In genomic region chrX:53126492-53127033, GRCm38 (mm10) we compare ENCODE assay signal across 17 mouse cellular contexts.
A peak's percentile ranks its signal among the peaks of the same experiment; 100 is the strongest.
DNase-seq lines count a peak whose midpoint lies in the region; ATAC-seq and TF ChIP-seq lines count a peak whose summit lies in the region.
"Had no signal": no experiment of that assay in that cellular context is flagged by ENCODE, and none has a peak within 500 bp of the region (broad histone marks: within the 10 kb centered on the region; RNA-seq: fewer than 3 reads in every experiment).

No protein-coding gene starts in this region.

- H3K27ac ChIP-seq in forebrain, embryonic 14.5 days (ENCODE audit: low read depth, low read length): no peak overlapping the region
- no peak overlapping the region for H3K27ac ChIP-seq in forebrain, embryonic 12.5 days
- H3K27ac ChIP-seq in kidney, embryonic 16.5 days (ENCODE audit: low read length): peak overlapping the region; percentile 8; the same call in 1 of the 2 replicates
- no peak overlapping the region for H3K27ac ChIP-seq in embryonic facial prominence, embryonic 11.5 days (replicated peaks; ENCODE audit: low read depth, low read length)
- peak overlapping the region; percentile 74 for H3K27ac ChIP-seq in limb, embryonic 13.5 days
- no peak overlapping the region for H3K27ac ChIP-seq in midbrain, postnatal 0 days (ENCODE audit: low read depth, low read length)
- H3K27ac ChIP-seq: gastrocnemius, adult 2 months; hindbrain, embryonic 15.5 days; neural tube, embryonic 12.5 days had no signal

- H3K4me1 ChIP-seq in forebrain, embryonic 14.5 days (ENCODE audit: control insufficient read depth, insufficient read depth, low read length): no peaks in the 10 kb centered on the region
- no peaks in the 10 kb centered on the region for H3K4me1 ChIP-seq in forebrain, embryonic 12.5 days
- no peaks in the 10 kb centered on the region for H3K4me1 ChIP-seq in kidney, embryonic 16.5 days (ENCODE audit: insufficient read depth, low read length)
- no peaks in the 10 kb centered on the region for H3K4me1 ChIP-seq in embryonic facial prominence, embryonic 11.5 days (ENCODE audit: control insufficient read depth, insufficient read depth, low read length)
- peaks cover 22% of the 10 kb centered on the region for H3K4me1 ChIP-seq in limb, embryonic 13.5 days
- H3K4me1 ChIP-seq in midbrain, postnatal 0 days (ENCODE audit: insufficient read depth, low read length): no peaks in the 10 kb centered on the region
- H3K4me1 ChIP-seq: hindbrain, embryonic 15.5 days; neural tube, embryonic 12.5 days had no signal

- no peaks in the 10 kb centered on the region for H3K36me3 ChIP-seq in forebrain, embryonic 14.5 days (ENCODE audit: control insufficient read depth, insufficient read depth, low read length)
- no peaks in the 10 kb centered on the region for H3K36me3 ChIP-seq in forebrain, embryonic 12.5 days (replicated peaks)
- H3K36me3 ChIP-seq in kidney, embryonic 16.5 days (ENCODE audit: insufficient read depth, low read length): no peaks in the 10 kb centered on the region
- no peaks in the 10 kb centered on the region for H3K36me3 ChIP-seq in embryonic facial prominence, embryonic 11.5 days (replicated peaks; ENCODE audit: control insufficient read depth, insufficient read depth, low read depth, low read length)
- no peaks in the 10 kb centered on the region for H3K36me3 ChIP-seq in limb, embryonic 13.5 days
- H3K36me3 ChIP-seq in midbrain, postnatal 0 days (ENCODE audit: insufficient read depth, low read length): no peaks in the 10 kb centered on the region
- H3K36me3 ChIP-seq: hindbrain, embryonic 15.5 days; neural tube, embryonic 12.5 days had no signal

- no peak for TF ChIP-seq CTCF in midbrain, postnatal 0 days (IDR thresholded peaks at IDR 0.05)

- no peaks in the 10 kb centered on the region for H3K27me3 ChIP-seq in forebrain, embryonic 14.5 days (replicated peaks; ENCODE audit: control insufficient read depth, insufficient read depth, low read length)
- H3K27me3 ChIP-seq in forebrain, embryonic 12.5 days: no peaks in the 10 kb centered on the region
- H3K27me3 ChIP-seq in kidney, embryonic 16.5 days (ENCODE audit: insufficient read depth, low read length): 0 out of 2 replicates have a peak, but pooled peaks cover 2% of the 10 kb centered on the region
- no peaks in the 10 kb centered on the region for H3K27me3 ChIP-seq in embryonic facial prominence, embryonic 11.5 days (ENCODE audit: control insufficient read depth, insufficient read depth, low read length)
- 0 out of 2 replicates have a peak, but pooled peaks cover 3% of the 10 kb centered on the region for H3K27me3 ChIP-seq in limb, embryonic 13.5 days
- no peaks in the 10 kb centered on the region for H3K27me3 ChIP-seq in midbrain, postnatal 0 days (ENCODE audit: insufficient read depth, low read length)
- H3K27me3 ChIP-seq: hindbrain, embryonic 15.5 days; neural tube, embryonic 12.5 days had no signal

- 86% methylated on average over 6 of the region's 6 CpGs for WGBS in forebrain, embryonic 14.5 days
- 92% methylated on average over 6 of the region's 6 CpGs for WGBS in forebrain, embryonic 12.5 days
- WGBS in kidney, embryonic 16.5 days: 78% methylated on average over 6 of the region's 6 CpGs
- 76% methylated on average over 6 of the region's 6 CpGs for WGBS in embryonic facial prominence, embryonic 11.5 days
- 76% methylated on average over 5 of the region's 6 CpGs for WGBS in limb, embryonic 13.5 days
- 88% methylated on average over 6 of the region's 6 CpGs for WGBS in midbrain, postnatal 0 days

- no peak overlapping the region for H3K4me2 ChIP-seq in forebrain, embryonic 14.5 days (ENCODE audit: low read length)
- no peak overlapping the region for H3K4me2 ChIP-seq in forebrain, embryonic 12.5 days
- H3K4me2 ChIP-seq in kidney, embryonic 16.5 days (replicated peaks; ENCODE audit: low read depth, low read length): no peak overlapping the region
- H3K4me2 ChIP-seq in embryonic facial prominence, embryonic 11.5 days (ENCODE audit: low read depth, low read length): no peak overlapping the region
- no peak overlapping the region; the same call in 1 of the 2 replicates for H3K4me2 ChIP-seq in limb, embryonic 13.5 days (replicated peaks)
- H3K4me2 ChIP-seq in midbrain, postnatal 0 days (ENCODE audit: low read depth, low read length, poor library complexity, severe bottlenecking): no peak overlapping the region
- H3K4me2 ChIP-seq: hindbrain, embryonic 15.5 days; neural tube, embryonic 12.5 days had no signal

- no peak for DNase-seq in forebrain, embryonic 14.5 days (ENCODE audit: low spot score)
- no peak for DNase-seq in kidney, adult 18-20 months
- DNase-seq in embryonic facial prominence, embryonic 11.5 days (ENCODE audit: low spot score): no peak
- no peak for DNase-seq in adrenal gland, postnatal 36 days
- DNase-seq in midbrain, postnatal 0 days (ENCODE audit: low spot score): no peak
- DNase-seq: gastrocnemius, adult 2 months; heart, postnatal 14 days; kidney, adult 2 months; left cerebral cortex, postnatal 4 days; liver, postnatal 0 days; thymus, adult 18-20 months had no signal

- H3K9ac ChIP-seq in forebrain, embryonic 14.5 days (ENCODE audit: low read length): no peak overlapping the region
- H3K9ac ChIP-seq in forebrain, embryonic 12.5 days: no peak overlapping the region
- H3K9ac ChIP-seq in kidney, embryonic 16.5 days (replicated peaks; ENCODE audit: low read length): no peak overlapping the region
- no peak overlapping the region for H3K9ac ChIP-seq in embryonic facial prominence, embryonic 11.5 days (replicated peaks; ENCODE audit: low read length)
- H3K9ac ChIP-seq in limb, embryonic 13.5 days: no peak overlapping the region
- H3K9ac ChIP-seq in midbrain, postnatal 0 days (replicated peaks; ENCODE audit: low read length, poor library complexity, severe bottlenecking): no peak overlapping the region
- H3K9ac ChIP-seq: hindbrain, embryonic 15.5 days; liver, postnatal 0 days; neural tube, embryonic 12.5 days had no signal

- H3K4me3 ChIP-seq in forebrain, embryonic 14.5 days (ENCODE audit: low read depth, low read length): no peak overlapping the region
- no peak overlapping the region for H3K4me3 ChIP-seq in forebrain, embryonic 12.5 days (replicated peaks)
- H3K4me3 ChIP-seq in kidney, embryonic 16.5 days (ENCODE audit: low read length): no peak overlapping the region
- no peak overlapping the region for H3K4me3 ChIP-seq in embryonic facial prominence, embryonic 11.5 days (ENCODE audit: low read depth, low read length)
- H3K4me3 ChIP-seq in limb, embryonic 13.5 days: no peak overlapping the region
- H3K4me3 ChIP-seq in midbrain, postnatal 0 days (ENCODE audit: low read depth, low read length): no peak overlapping the region
- H3K4me3 ChIP-seq: gastrocnemius, adult 2 months; hindbrain, embryonic 15.5 days; neural tube, embryonic 12.5 days had no signal

- ATAC-seq in forebrain, embryonic 14.5 days: 0 out of 2 replicates have a peak, but pooled peaks have one; percentile 10
- no peak for ATAC-seq in forebrain, embryonic 12.5 days (ENCODE audit: low FRiP score)
- peak; percentile 42; the same call in 1 of the 2 replicates for ATAC-seq in kidney, embryonic 16.5 days (ENCODE audit: low FRiP score, low TSS enrichment)
- peak; percentile 56; the same call in 1 of the 2 replicates for ATAC-seq in embryonic facial prominence, embryonic 11.5 days (replicated peaks; ENCODE audit: insufficient number of reproducible peaks, low FRiP score, low TSS enrichment, low read depth)
- peak; percentile 61 for ATAC-seq in limb, embryonic 13.5 days (ENCODE audit: low FRiP score, low read depth)
- no peak for ATAC-seq in midbrain, postnatal 0 days (ENCODE audit: low FRiP score)
- ATAC-seq: liver, postnatal 0 days; midbrain, embryonic 16.5 days had no signal

- H3K9me3 ChIP-seq in forebrain, embryonic 14.5 days (replicated peaks; ENCODE audit: control insufficient read depth, low read length): no peaks in the 10 kb centered on the region
- H3K9me3 ChIP-seq in forebrain, embryonic 12.5 days: no peaks in the 10 kb centered on the region
- H3K9me3 ChIP-seq in kidney, embryonic 16.5 days (ENCODE audit: low read length): no peaks in the 10 kb centered on the region
- no peaks in the 10 kb centered on the region for H3K9me3 ChIP-seq in embryonic facial prominence, embryonic 11.5 days (replicated peaks; ENCODE audit: control insufficient read depth, low read length)
- no peaks in the 10 kb centered on the region for H3K9me3 ChIP-seq in limb, embryonic 13.5 days
- H3K9me3 ChIP-seq in midbrain, postnatal 0 days (ENCODE audit: low read length): no peaks in the 10 kb centered on the region
- H3K9me3 ChIP-seq: hindbrain, embryonic 15.5 days; neural tube, embryonic 12.5 days had no signal

Comparison
In these comparisons a context has a peak if more than half of its experiments do, and no peak if none do; other contexts are left out.
1. ATAC-seq: peak in forebrain, embryonic 14.5 days (single experiment), kidney, embryonic 16.5 days (single experiment), embryonic facial prominence, embryonic 11.5 days (single experiment) and limb, embryonic 13.5 days (single experiment); none in forebrain, embryonic 12.5 days (single experiment) and midbrain, postnatal 0 days (single experiment).
2. H3K27ac ChIP-seq: peak in kidney, embryonic 16.5 days (single experiment) and limb, embryonic 13.5 days (single experiment); none in forebrain, embryonic 14.5 days (single experiment), forebrain, embryonic 12.5 days (single experiment), embryonic facial prominence, embryonic 11.5 days (single experiment) and midbrain, postnatal 0 days (single experiment).